Mouse (Mus musculus): ENCODE results near the gene Stc2.

Stc2 gene

GRCm38 (mm10) chr11:31369648-31370286 is at the start of gene Stc2:
Gene Stc2 (minus strand): TSS chr11:31370074.
- DNase-seq (ENCODE audit: low read depth, low spot score) = peak; percentile 77

GRCm38 (mm10) chr11:31417071-31417470 is 47.2 kb upstream of the Stc2 start:
- no peak for DNase-seq (ENCODE audit: low read depth, low spot score)

- no peak for DNase-seq (ENCODE audit: low read depth, low spot score)
Measured at GRCm38 (mm10) chr11:31412376-31412775, 42.5 kb upstream of the Stc2 start.

- DNase-seq (ENCODE audit: low read depth, low spot score) = no peak
Measured at GRCm38 (mm10) chr11:31406736-31407135, 36.9 kb upstream of the Stc2 start.

- no peak for DNase-seq (ENCODE audit: low read depth, low spot score)
Measured at GRCm38 (mm10) chr11:31403080-31403479, 33.2 kb upstream of the Stc2 start.

GRCm38 (mm10) chr11:31398604-31399003 is 28.7 kb upstream of the Stc2 start:
- DNase-seq (ENCODE audit: low read depth, low spot score) = no peak

GRCm38 (mm10) chr11:31396638-31397417 is 27.0 kb upstream of the Stc2 start:
- DNase-seq (ENCODE audit: low read depth, low spot score) = no peak

GRCm38 (mm10) chr11:31394026-31394425 is 24.2 kb upstream of the Stc2 start:
- DNase-seq (ENCODE audit: low read depth, low spot score) = no peak

GRCm38 (mm10) chr11:31392340-31392739 is 22.5 kb upstream of the Stc2 start:
- no peak for DNase-seq (ENCODE audit: low read depth, low spot score)

GRCm38 (mm10) chr11:31388890-31389289 is 19.0 kb upstream of the Stc2 start:
- DNase-seq (ENCODE audit: low read depth, low spot score) = no peak

GRCm38 (mm10) chr11:31387526-31387925 is 17.7 kb upstream of the Stc2 start:
- DNase-seq (ENCODE audit: low read depth, low spot score) = no peak

- DNase-seq (ENCODE audit: low read depth, low spot score) = no peak
Measured at GRCm38 (mm10) chr11:31386571-31386970, 16.7 kb upstream of the Stc2 start.

- DNase-seq (ENCODE audit: low read depth, low spot score) = no peak
Measured at GRCm38 (mm10) chr11:31383968-31384367, 14.1 kb upstream of the Stc2 start.

GRCm38 (mm10) chr11:31382145-31382544 is 12.3 kb upstream of the Stc2 start:
- no peak for DNase-seq (ENCODE audit: low read depth, low spot score)

GRCm38 (mm10) chr11:31373438-31373837 is 3.6 kb upstream of the Stc2 start:
- no peak for DNase-seq (ENCODE audit: low read depth, low spot score)

- no peak for DNase-seq (ENCODE audit: low read depth, low spot score)
Measured at GRCm38 (mm10) chr11:31372206-31372605, 2.3 kb upstream of the Stc2 start.

- DNase-seq (ENCODE audit: low read depth, low spot score) = no peak
Measured at GRCm38 (mm10) chr11:31371256-31371838, 1.5 kb upstream of the Stc2 start.

- DNase-seq (ENCODE audit: low read depth, low spot score) = no peak
Measured at GRCm38 (mm10) chr11:31370436-31371230, 759 bp upstream of the Stc2 start.

GRCm38 (mm10) chr11:31368965-31369647 is 768 bp downstream of the Stc2 start:
- no peak for DNase-seq (ENCODE audit: low read depth, low spot score)

GRCm38 (mm10) chr11:31368252-31368964 is 1.5 kb downstream of the Stc2 start:
- no peak for DNase-seq (ENCODE audit: low read depth, low spot score)

GRCm38 (mm10) chr11:31366827-31367226 is 3.0 kb downstream of the Stc2 start:
- DNase-seq (ENCODE audit: low read depth, low spot score) = no peak
